Mouse (Mus musculus) MEL (cell line): ENCODE data around the gene Mbd3. TPM values are rescaled to one million over a fixed set of nuclear protein-coding genes. Genes with fewer than 3 reads are reported as not detected.

ENCODE experiments used
- DNase-seq: peaks from one replicate; pipeline ENCODE4 v3.0.0; 2011; ENCODE audit warnings: low read depth, low spot score
- H3K27ac ChIP-seq: 2 replicates; pipeline ENCODE4 v1.5.1; 2012; ENCODE audit warnings: low read depth, mild to moderate bottlenecking, control low read depth, low read length, moderate library complexity; ENCODE audit not compliant: control insufficient read depth
- H3K27me3 ChIP-seq, 2 experiments: fragments of 150-350 bp in 1 of 2; sonication (generic) in 1 of 2; 2 replicates each; pipeline ENCODE4 v1.6.1; 2012; ENCODE audit warnings: low read length in 2 of 2, mild to moderate bottlenecking in 2 of 2, improper control_type of control experiment in 1 of 2, moderate library complexity in 1 of 2; ENCODE audit not compliant: insufficient read depth in 2 of 2, control insufficient read depth in 1 of 2
- H3K36me3 ChIP-seq, 2 experiments: 2 replicates each; pipeline ENCODE4 v1.6.1; 2012 to 2014; ENCODE audit warnings: low read length in 2 of 2, improper control_type of control experiment in 1 of 2, inconsistent platforms in 1 of 2, mild to moderate bottlenecking in 1 of 2; ENCODE audit not compliant: insufficient read depth in 2 of 2, control insufficient read depth in 1 of 2
- H3K4me1 ChIP-seq, 2 experiments: fragments of 150-350 bp in 1 of 2; sonication (generic) in 1 of 2; 2 replicates each; pipeline ENCODE4 v1.6.1; 2012; ENCODE audit warnings: low read length in 2 of 2, improper control_type of control experiment in 1 of 2, mild to moderate bottlenecking in 1 of 2; ENCODE audit not compliant: insufficient read depth in 2 of 2, control insufficient read depth in 1 of 2
- H3K4me3 ChIP-seq, 2 experiments: fragments of 150-350 bp in 1 of 2; sonication (generic) in 1 of 2; 2 replicates each; pipeline ENCODE4 v1.5.1; 2012; ENCODE audit warnings: low read depth in 2 of 2, low read length in 2 of 2, mild to moderate bottlenecking in 2 of 2, moderate library complexity in 2 of 2, control low read depth in 1 of 2, improper control_type of control experiment in 1 of 2; ENCODE audit not compliant: control insufficient read depth in 1 of 2, insufficient read depth in 1 of 2
- H3K79me2 ChIP-seq: 2 replicates; pipeline ENCODE4 v1.6.1; 2012; ENCODE audit warnings: mild to moderate bottlenecking, low read length, moderate library complexity; ENCODE audit not compliant: control insufficient read depth, poor library complexity, insufficient read depth
- H3K9ac ChIP-seq: 2 replicates; pipeline ENCODE4 v1.6.1; 2012; ENCODE audit warnings: low read depth, mild to moderate bottlenecking, control low read depth, low read length, moderate library complexity; ENCODE audit not compliant: control insufficient read depth, poor library complexity, severe bottlenecking
- H3K9me3 ChIP-seq: fragments of 150-350 bp; sonication (generic); replicated peaks from 2 replicates; pipeline ENCODE4 v1.6.1; 2012; ENCODE audit warnings: mild to moderate bottlenecking, low read length, improper control_type of control experiment, moderate library complexity; ENCODE audit not compliant: insufficient read depth
- BHLHE40 ChIP-seq: IDR thresholded peaks from 2 replicates; pipeline ENCODE4 v1.6.1; 2012; ENCODE audit warnings: low read depth, mild to moderate bottlenecking, inconsistent platforms, low read length, improper control_type of control experiment, borderline replicate concordance
- CHD1 ChIP-seq: IDR thresholded peaks from 2 replicates; pipeline ENCODE4 v1.6.1; 2012; ENCODE audit warnings: low read depth, mild to moderate bottlenecking, inconsistent platforms, low read length, improper control_type of control experiment
- CHD2 ChIP-seq: IDR thresholded peaks from 2 replicates; pipeline ENCODE4 v1.6.1; 2011; ENCODE audit warnings: low read length, improper control_type of control experiment
- E2F4 ChIP-seq: IDR thresholded peaks from 2 replicates; pipeline ENCODE4 v1.6.1; 2011; ENCODE audit warnings: low read depth, low read length, improper control_type of control experiment, borderline replicate concordance
- ETS1 ChIP-seq: IDR thresholded peaks from 2 replicates; pipeline ENCODE4 v1.6.1; 2012; ENCODE audit warnings: low read depth, mild to moderate bottlenecking, inconsistent platforms, low read length, improper control_type of control experiment, moderate library complexity
- JUND ChIP-seq: IDR thresholded peaks from 2 replicates; pipeline ENCODE4 v1.6.1; 2011; ENCODE audit warnings: low read depth, mild to moderate bottlenecking, improper control_type of control experiment, low read length
- MAFK ChIP-seq: IDR thresholded peaks from 2 replicates; pipeline ENCODE4 v1.6.1; 2011; ENCODE audit warnings: low read depth, mild to moderate bottlenecking, low read length, improper control_type of control experiment, borderline replicate concordance
- MAX ChIP-seq: IDR thresholded peaks from 2 replicates; pipeline ENCODE4 v1.6.1; 2011; ENCODE audit warnings: low read length, improper control_type of control experiment
- MAZ ChIP-seq: IDR thresholded peaks from 2 replicates; pipeline ENCODE4 v1.6.1; 2012; ENCODE audit warnings: low read depth, mild to moderate bottlenecking, inconsistent platforms, low read length, improper control_type of control experiment
- MXI1 ChIP-seq: IDR thresholded peaks from 2 replicates; pipeline ENCODE4 v1.6.1; 2011; ENCODE audit warnings: mild to moderate bottlenecking, low read depth, low read length, improper control_type of control experiment
- MYC ChIP-seq: IDR thresholded peaks from 2 replicates; pipeline ENCODE4 v1.6.1; 2011; ENCODE audit warnings: low read depth, mild to moderate bottlenecking, low read length, improper control_type of control experiment, moderate library complexity
- NELFE ChIP-seq: IDR thresholded peaks from 2 replicates; pipeline ENCODE4 v1.6.1; 2011; ENCODE audit warnings: low read depth, low read length, improper control_type of control experiment
- NRF1 ChIP-seq: IDR thresholded peaks from 2 replicates; pipeline ENCODE4 v1.6.1; 2014; ENCODE audit warnings: low read depth, mild to moderate bottlenecking, inconsistent platforms, low read length, improper control_type of control experiment, moderate library complexity; ENCODE audit not compliant: poor library complexity, insufficient read depth, severe bottlenecking
- POLR2A ChIP-seq, 2 experiments: IDR thresholded peaks; 2 replicates each; pipeline ENCODE4 v1.6.1; 2011 to 2012; ENCODE audit warnings: low read length in 2 of 2, mild to moderate bottlenecking in 2 of 2, control low read depth in 1 of 2, improper control_type of control experiment in 1 of 2, low read depth in 1 of 2, moderate library complexity in 1 of 2; ENCODE audit not compliant: control insufficient read depth in 1 of 2, insufficient read depth in 1 of 2, poor library complexity in 1 of 2
- POLR2AphosphoS2 ChIP-seq: IDR thresholded peaks from 2 replicates; pipeline ENCODE4 v1.6.1; 2011; ENCODE audit warnings: low read length, improper control_type of control experiment
- RAD21 ChIP-seq: IDR thresholded peaks from 2 replicates; pipeline ENCODE4 v1.6.1; 2011; ENCODE audit warnings: mild to moderate bottlenecking, low read depth, low read length, improper control_type of control experiment
- RCOR1 ChIP-seq: IDR thresholded peaks from 2 replicates; pipeline ENCODE4 v1.6.1; 2012; ENCODE audit warnings: low read depth, mild to moderate bottlenecking, inconsistent platforms, low read length, improper control_type of control experiment
- USF1 ChIP-seq: IDR thresholded peaks from 2 replicates; pipeline ENCODE4 v1.6.1; 2014; ENCODE audit warnings: low read depth, mild to moderate bottlenecking, inconsistent platforms, low read length, improper control_type of control experiment, moderate library complexity
- USF2 ChIP-seq, 2 experiments: IDR thresholded peaks; 2 replicates each; pipeline ENCODE4 v1.6.1; 2011 to 2012; ENCODE audit warnings: improper control_type of control experiment in 2 of 2, low read length in 2 of 2, borderline replicate concordance in 1 of 2, inconsistent platforms in 1 of 2, low read depth in 1 of 2, mild to moderate bottlenecking in 1 of 2; ENCODE audit not compliant: insufficient read depth in 1 of 2
- ZKSCAN1 ChIP-seq: IDR thresholded peaks from 2 replicates; pipeline ENCODE4 v1.6.1; 2012; ENCODE audit warnings: low read depth, mild to moderate bottlenecking, inconsistent platforms, low read length, improper control_type of control experiment, moderate library complexity
- polyA plus RNA-seq, 2 experiments: library from polyadenylated mRNA; stranded (reverse) in 1 of 2; unstranded in 1 of 2; fragments of >175 nt in 1 of 2; fragments of >200 nt in 1 of 2; gene quantifications; 2 replicates each; pipeline versions ENCODE4 v1.2.1 to v1.2.4; 2012; ENCODE audit warnings: low replicate concordance in 2 of 2, low read depth in 1 of 2; ENCODE audit not compliant: insufficient read length in 2 of 2, insufficient read depth in 1 of 2, missing spikeins in 1 of 2
- total RNA-seq: library from RNA; depleted of rRNA; stranded (reverse); fragments of 300-350 nt; gene quantifications from 2 replicates; pipeline ENCODE4 v1.2.3, GENCODE M21; 2012

Gene Mbd3
- total and polyA plus RNA-seq, 3 experiments, result 81.4 to 289 TPM; not detected in 1

GRCm38 (mm10) chr10:80372706-80373105 is 26.6 kb downstream of the Mbd3 start:
- H3K79me2 ChIP-seq, result no peaks in the 10 kb centered on the region
- no peak for TF ChIP-seq USF2 (IDR thresholded peaks at IDR 0.05; ENCODE audit: borderline replicate concordance in 1 of 2, insufficient read depth in 1 of 2, low read depth in 1 of 2, low read length in 2 of 2)
- TF ChIP-seq, all 39 proteins: peak for 0
- H3K4me3 ChIP-seq, result no peak overlapping the region
- no peaks in the 10 kb centered on the region for H3K9me3 ChIP-seq
- H3K9ac ChIP-seq, result peak overlapping the region; percentile 30
- peaks cover 0 to 7% of the 10 kb centered on the region in 2 experiments; a peak in 1 of 4 replicates for H3K4me1 ChIP-seq
- H3K36me3 ChIP-seq, result no peaks in the 10 kb centered on the region
- DNase-seq, result no peak
- H3K27me3 ChIP-seq, result no peaks in the 10 kb centered on the region
- H3K27ac ChIP-seq, result no peak overlapping the region

- H3K9me3 ChIP-seq, result no peaks in the 10 kb centered on the region
- H3K79me2 ChIP-seq, result no peaks in the 10 kb centered on the region
- DNase-seq, result peak; percentile 39
- H3K27ac ChIP-seq, result peak overlapping the region; percentile 8; the same call in 1 of the 2 replicates
- no peaks in the 10 kb centered on the region for H3K27me3 ChIP-seq
- TF ChIP-seq RAD21 (no peak), MAX (no peak), MYC (0 out of 2 replicates have a peak, but pooled peaks have one; percentile 63), E2F4 (no peak), BHLHE40 (peak; percentile 59; the same call in 1 of the 2 replicates)
- H3K9ac ChIP-seq, result peak overlapping the region; percentile 30
- peaks cover 0 to 7% of the 10 kb centered on the region in 2 experiments; a peak in 1 of 4 replicates for H3K4me1 ChIP-seq
- peak overlapping the region; percentile 56 to 73 for H3K4me3 ChIP-seq
- H3K36me3 ChIP-seq, result no peaks in the 10 kb centered on the region
Measured at GRCm38 (mm10) chr10:80371983-80372382, 27.4 kb downstream of the Mbd3 start.

GRCm38 (mm10) chr10:80371411-80371966 is 27.9 kb downstream of the Mbd3 start:
- H3K4me3 ChIP-seq, result peak overlapping the region; percentile 56 to 73
- H3K9me3 ChIP-seq, result no peaks in the 10 kb centered on the region
- DNase-seq, result peak; percentile 92
- H3K27me3 ChIP-seq, result no peaks in the 10 kb centered on the region
- H3K9ac ChIP-seq, result peak overlapping the region; percentile 30
- H3K79me2 ChIP-seq, result no peaks in the 10 kb centered on the region
- no peaks in the 10 kb centered on the region for H3K36me3 ChIP-seq
- peak overlapping the region; percentile 8; the same call in 1 of the 2 replicates for H3K27ac ChIP-seq
- TF ChIP-seq POLR2A (IDR thresholded peaks at IDR 0.05; ENCODE audit: control insufficient read depth in 1 of 2, insufficient read depth in 1 of 2, low read depth in 1 of 2, low read length in 2 of 2, poor library complexity in 1 of 2), result peak in 1 of 2 experiments; percentile 48; a peak in 1 of 4 replicates
- peak; percentile 57 for TF ChIP-seq NELFE
- TF ChIP-seq USF2 (IDR thresholded peaks at IDR 0.05; ENCODE audit: borderline replicate concordance in 1 of 2, insufficient read depth in 1 of 2, low read depth in 1 of 2, low read length in 2 of 2), result no peak
- TF ChIP-seq CHD2, result peak; percentile 91
- no peak for TF ChIP-seq ETS1
- TF ChIP-seq JUND, result no peak
- peak; percentile 28 for TF ChIP-seq MXI1
- peak; percentile 65; the same call in 1 of the 2 replicates for TF ChIP-seq BHLHE40
- TF ChIP-seq CHD1, result no peak
- TF ChIP-seq NRF1, result no peak
- peak; percentile 11; the same call in 1 of the 2 replicates for TF ChIP-seq ZKSCAN1
- no peak for TF ChIP-seq MAFK
- peak; percentile 85 for TF ChIP-seq MAZ
- peak; percentile 68 for TF ChIP-seq USF1
- TF ChIP-seq POLR2AphosphoS2, result no peak
- no peak for TF ChIP-seq RCOR1
- peaks cover 0 to 7% of the 10 kb centered on the region in 2 experiments; a peak in 1 of 4 replicates for H3K4me1 ChIP-seq
